Mouse (Mus musculus): ENCODE results near the gene Gtf2f2. TPM values are rescaled to one million over a fixed set of nuclear protein-coding genes. Genes with fewer than 3 reads are reported as not detected.
A peak's percentile ranks its signal among the peaks of the same experiment; 100 is the strongest.

Gtf2f2 gene
- total and polyA plus RNA-seq, 2 experiments from 2014 or later: 14.8 to 41.3 TPM

- Histone ChIP-seq H3K27me3 (ENCODE audit: insufficient read depth, low read length) (no peaks in the 10 kb centered on the region), H3K27ac (no peak overlapping the region), H3K9ac (replicated peaks; ENCODE audit: low read length) (no peak overlapping the region), H3K36me3 (ENCODE audit: insufficient read depth, low read length) (no peaks in the 10 kb centered on the region), H3K4me3 (ENCODE audit: low read length) (no peak overlapping the region), H3K4me1 (ENCODE audit: insufficient read depth, low read length) (no peaks in the 10 kb centered on the region), H3K9me3 (ENCODE audit: low read length) (no peaks in the 10 kb centered on the region), H3K4me2 (ENCODE audit: low read depth, low read length) (no peak overlapping the region)
- TF ChIP-seq CTCF (IDR thresholded peaks at IDR 0.05; ENCODE audit: low read depth): no peak
- peak; percentile 80 for ATAC-seq
- peak; percentile 62 for DNase-seq (ENCODE audit: low spot score)
- WGBS: 5% methylated on average over 7 of the region's 7 CpGs
Observed at GRCm38 (mm10) chr14:75863549-75864409, 146.9 kb downstream of the Gtf2f2 start.

DNA sequence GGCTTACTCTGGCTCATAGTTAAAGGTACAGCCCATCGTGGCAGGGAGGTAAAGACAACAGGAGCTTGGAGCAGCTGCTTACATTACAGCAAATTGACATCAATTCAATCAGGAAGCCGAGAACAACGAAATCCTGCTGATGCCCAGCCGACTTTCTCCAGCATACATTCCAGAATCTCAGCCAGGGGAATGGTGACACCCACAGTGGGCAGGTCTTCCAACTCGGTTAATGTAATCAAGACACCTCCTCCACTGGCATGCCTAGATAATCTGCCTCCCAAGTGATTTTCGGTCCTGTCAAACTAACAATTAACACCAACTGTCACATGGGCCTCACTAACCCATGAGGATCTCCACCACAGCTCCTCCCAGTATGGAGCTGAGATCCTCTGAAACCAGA lies 148.0 kb downstream of the Gtf2f2 start:
- ATAC-seq: no peak
- WGBS: 93% methylated on average over 6 of the region's 6 CpGs
- no peaks in the 10 kb centered on the region for H3K36me3 ChIP-seq (ENCODE audit: insufficient read depth, low read length)
- H3K9ac ChIP-seq (replicated peaks; ENCODE audit: low read length): no peak overlapping the region
- H3K4me1 ChIP-seq (ENCODE audit: insufficient read depth, low read length): no peaks in the 10 kb centered on the region
- no peak for TF ChIP-seq CTCF (IDR thresholded peaks at IDR 0.05; ENCODE audit: low read depth)
- H3K4me2 ChIP-seq (ENCODE audit: low read depth, low read length): no peak overlapping the region
- H3K9me3 ChIP-seq (ENCODE audit: low read length): no peaks in the 10 kb centered on the region
- H3K27ac ChIP-seq: no peak overlapping the region
- H3K27me3 ChIP-seq (ENCODE audit: insufficient read depth, low read length): no peaks in the 10 kb centered on the region
- DNase-seq (ENCODE audit: low spot score): no peak
- no peak overlapping the region for H3K4me3 ChIP-seq (ENCODE audit: low read length)

- no peak overlapping the region for H3K4me3 ChIP-seq (ENCODE audit: low read length)
- H3K27me3 ChIP-seq (ENCODE audit: insufficient read depth, low read length): no peaks in the 10 kb centered on the region
- DNase-seq (ENCODE audit: low spot score) (no peak), ATAC-seq (no peak)
- no peak overlapping the region for H3K27ac ChIP-seq
- no peak overlapping the region for H3K9ac ChIP-seq (replicated peaks; ENCODE audit: low read length)
- WGBS: 86% methylated on average over 2 of the region's 2 CpGs
- H3K4me2 ChIP-seq (ENCODE audit: low read depth, low read length): no peak overlapping the region
- TF ChIP-seq CTCF (IDR thresholded peaks at IDR 0.05; ENCODE audit: low read depth): no peak
- H3K9me3 ChIP-seq (ENCODE audit: low read length): no peaks in the 10 kb centered on the region
- H3K36me3 ChIP-seq (ENCODE audit: insufficient read depth, low read length): no peaks in the 10 kb centered on the region
- H3K4me1 ChIP-seq (ENCODE audit: insufficient read depth, low read length): no peaks in the 10 kb centered on the region
Observed at GRCm38 (mm10) chr14:75859619-75860018, 151.0 kb downstream of the Gtf2f2 start.

GRCm38 (mm10) chr14:75858181-75858580 lies 152.5 kb downstream of the Gtf2f2 start:
- Histone ChIP-seq H3K36me3 (ENCODE audit: insufficient read depth, low read length) (no peaks in the 10 kb centered on the region), H3K9ac (replicated peaks; ENCODE audit: low read length) (no peak overlapping the region), H3K4me2 (ENCODE audit: low read depth, low read length) (no peak overlapping the region), H3K27me3 (ENCODE audit: insufficient read depth, low read length) (no peaks in the 10 kb centered on the region), H3K27ac (no peak overlapping the region), H3K4me3 (ENCODE audit: low read length) (no peak overlapping the region), H3K4me1 (ENCODE audit: insufficient read depth, low read length) (no peaks in the 10 kb centered on the region), H3K9me3 (ENCODE audit: low read length) (no peaks in the 10 kb centered on the region)
- WGBS: 62% methylated on average over 2 of the region's 2 CpGs
- TF ChIP-seq CTCF (IDR thresholded peaks at IDR 0.05; ENCODE audit: low read depth): no peak
- ATAC-seq (no peak), DNase-seq (ENCODE audit: low spot score) (no peak)

GRCm38 (mm10) chr14:75855263-75855992 lies 155.2 kb downstream of the Gtf2f2 start:
- ATAC-seq: no peak
- no peaks in the 10 kb centered on the region; the same call in 1 of the 2 replicates for H3K36me3 ChIP-seq (ENCODE audit: insufficient read depth, low read length)
- no peak overlapping the region for H3K27ac ChIP-seq
- no peak for TF ChIP-seq CTCF (IDR thresholded peaks at IDR 0.05; ENCODE audit: low read depth)
- no peaks in the 10 kb centered on the region for H3K9me3 ChIP-seq (ENCODE audit: low read length)
- H3K4me2 ChIP-seq (ENCODE audit: low read depth, low read length): no peak overlapping the region
- H3K4me3 ChIP-seq (ENCODE audit: low read length): no peak overlapping the region
- H3K9ac ChIP-seq (replicated peaks; ENCODE audit: low read length): no peak overlapping the region
- H3K4me1 ChIP-seq (ENCODE audit: insufficient read depth, low read length): no peaks in the 10 kb centered on the region
- 63% methylated on average over 17 of the region's 17 CpGs for WGBS
- no peaks in the 10 kb centered on the region for H3K27me3 ChIP-seq (ENCODE audit: insufficient read depth, low read length)
- no peak for DNase-seq (ENCODE audit: low spot score)

- no peak for DNase-seq (ENCODE audit: low spot score)
- Histone ChIP-seq H3K4me2 (ENCODE audit: low read depth, low read length) (no peak overlapping the region), H3K4me1 (ENCODE audit: insufficient read depth, low read length) (no peaks in the 10 kb centered on the region), H3K9me3 (ENCODE audit: low read length) (no peaks in the 10 kb centered on the region), H3K36me3 (ENCODE audit: insufficient read depth, low read length) (peaks cover 31% of the 10 kb centered on the region), H3K27me3 (ENCODE audit: insufficient read depth, low read length) (no peaks in the 10 kb centered on the region), H3K4me3 (ENCODE audit: low read length) (no peak overlapping the region), H3K27ac (no peak overlapping the region), H3K9ac (replicated peaks; ENCODE audit: low read length) (no peak overlapping the region)
- no peak for ATAC-seq
- 93% methylated on average over 5 of the region's 5 CpGs for WGBS
- TF ChIP-seq CTCF (IDR thresholded peaks at IDR 0.05; ENCODE audit: low read depth): no peak
Observed at GRCm38 (mm10) chr14:75852016-75852415, 158.6 kb downstream of the Gtf2f2 start.
